Mouse (Mus musculus) cortical plate, adult 2 months (tissue): Measurements from ENCODE around the gene Emc8.

ENCODE experiments used
- CTCF ChIP-seq: fragments of 200-500 bp; IDR thresholded peaks from 2 replicates; pipeline ENCODE4 v1.5.1; 2011; ENCODE audit warnings: mild to moderate bottlenecking, control low read depth, low read length; ENCODE audit not compliant: insufficient read depth; ENCODE audit errors: extremely low read depth
- POLR2A ChIP-seq: fragments of 200-500 bp; IDR thresholded peaks from 2 replicates; pipeline ENCODE4 v1.6.1; 2011; ENCODE audit warnings: mild to moderate bottlenecking, low read length, control low read depth; ENCODE audit not compliant: insufficient read depth; ENCODE audit errors: extremely low read depth

GRCm38 (mm10) chr8:120665726-120666455 lies 2.5 kb downstream of the Emc8 start:
- no peak for TF ChIP-seq POLR2A
- no peak for TF ChIP-seq CTCF
